Mouse (Mus musculus): ENCODE measurements at regions not wholly inside any gene's neighbourhood (a gene's known extent, or its start where the extent isn't known, plus 50 kb on each side); places are given as distances from the start of the nearest gene placed in this dataset.

- no peak for DNase-seq
Measured at GRCm38 (mm10) chrX:140164859-140165258, 102.2 kb downstream of the Pih1h3b start.

- DNase-seq = no peak
Measured at GRCm38 (mm10) chrX:140165966-140166365, 103.3 kb downstream of the Pih1h3b start.

DNA sequence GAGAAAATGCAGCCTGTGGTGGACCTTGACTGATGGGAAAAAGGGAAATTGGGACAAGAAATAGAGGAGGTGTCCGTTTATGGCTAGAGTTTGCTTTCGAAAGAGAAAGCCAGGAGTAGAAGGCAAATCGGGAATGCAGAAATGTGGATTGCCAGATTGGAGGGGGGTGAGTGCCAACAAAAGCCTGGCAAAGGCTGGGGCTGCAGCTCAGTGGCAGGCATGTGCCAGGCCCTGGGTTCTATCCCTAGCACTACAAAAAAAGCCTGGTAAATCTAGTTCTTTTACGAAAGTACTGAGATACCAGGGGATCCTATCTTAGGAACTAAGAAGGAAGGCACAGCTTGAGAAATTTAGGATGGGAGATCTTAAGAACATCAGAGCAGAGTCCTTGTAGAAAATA is 117.2 kb downstream of the Pih1h3b start:
- DNase-seq = peak; percentile 36 to 59

DNA sequence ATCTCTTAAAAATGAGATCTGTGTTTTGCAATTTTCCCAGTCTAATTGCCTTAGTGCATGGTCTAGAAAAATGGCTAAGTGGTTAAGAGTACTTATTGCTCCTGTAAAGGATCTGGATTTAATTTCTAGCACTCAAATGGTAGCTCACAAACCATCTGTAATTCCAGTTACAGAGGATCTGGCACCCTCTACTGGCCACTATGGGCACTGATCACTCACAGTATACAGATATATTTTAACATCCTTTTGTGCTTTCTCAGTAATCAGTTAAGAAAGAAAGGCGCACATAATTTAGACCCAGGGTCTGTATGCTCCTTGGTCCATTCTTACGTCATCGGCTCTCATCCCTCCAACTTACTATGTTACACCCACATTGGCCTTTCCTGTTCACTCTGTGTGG is 120.3 kb downstream of the Pih1h3b start:
- no peak for DNase-seq

GRCm38 (mm10) chrX:140203676-140204075 is 138.4 kb upstream of the Frmpd3 start:
- DNase-seq = no peak

- no peak for DNase-seq
Measured at GRCm38 (mm10) chrX:140208791-140209190, 133.3 kb upstream of the Frmpd3 start.

DNA sequence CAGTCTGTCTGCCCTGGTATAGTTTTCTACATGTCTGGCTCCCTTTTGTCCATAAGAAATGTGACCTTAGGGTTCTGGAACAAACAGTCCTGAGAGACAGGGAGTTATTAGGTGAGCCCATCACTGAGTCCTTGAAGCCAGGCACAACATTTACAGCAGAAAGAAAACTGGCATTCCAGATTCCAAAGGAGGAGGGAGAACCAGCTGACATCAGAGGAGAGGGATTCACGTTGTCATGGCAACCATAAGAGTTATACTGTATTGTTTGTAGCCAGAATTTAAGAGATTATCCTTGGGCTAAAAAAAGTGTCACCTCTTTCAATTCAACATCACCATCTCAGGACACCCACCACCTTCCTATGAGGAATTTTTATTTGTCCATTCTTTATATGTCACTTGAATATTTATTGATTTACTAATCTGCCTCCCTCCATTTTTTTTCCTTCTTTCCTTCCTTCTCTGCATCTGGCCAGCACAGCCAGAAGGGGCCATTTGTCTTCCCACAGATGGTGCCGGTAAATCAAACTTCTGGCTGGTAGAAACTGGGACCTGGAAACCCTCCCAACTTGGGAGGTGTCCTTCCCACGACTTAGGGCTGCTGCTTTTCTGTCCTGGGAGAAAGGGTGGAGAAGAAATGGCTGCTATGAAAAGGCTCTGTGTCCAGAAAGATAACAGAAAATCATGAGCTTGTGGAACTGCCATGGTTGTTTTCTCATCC is 129.3 kb upstream of the Frmpd3 start:
- DNase-seq = no peak

- DNase-seq = peak; percentile 45 to 69
Measured at GRCm38 (mm10) chrX:140214198-140214849, 127.7 kb upstream of the Frmpd3 start.

- peak in 1 of 2 experiments; percentile 38 for DNase-seq
Measured at GRCm38 (mm10) chrX:140255790-140256189, 86.3 kb upstream of the Frmpd3 start.

GRCm38 (mm10) chrX:140269742-140270457 is 72.2 kb upstream of the Frmpd3 start:
- DNase-seq = peak; percentile 31 to 59

- peak; percentile 26 for DNase-seq
Measured at GRCm38 (mm10) chrX:140277327-140277947, 64.6 kb upstream of the Frmpd3 start.

GRCm38 (mm10) chrX:140277978-140278729 is 63.9 kb upstream of the Frmpd3 start:
- DNase-seq = peak in 1 of 2 experiments; percentile 14

- peak; percentile 33 to 72 for DNase-seq
Measured at GRCm38 (mm10) chrX:140279266-140279665, 62.8 kb upstream of the Frmpd3 start.

DNA sequence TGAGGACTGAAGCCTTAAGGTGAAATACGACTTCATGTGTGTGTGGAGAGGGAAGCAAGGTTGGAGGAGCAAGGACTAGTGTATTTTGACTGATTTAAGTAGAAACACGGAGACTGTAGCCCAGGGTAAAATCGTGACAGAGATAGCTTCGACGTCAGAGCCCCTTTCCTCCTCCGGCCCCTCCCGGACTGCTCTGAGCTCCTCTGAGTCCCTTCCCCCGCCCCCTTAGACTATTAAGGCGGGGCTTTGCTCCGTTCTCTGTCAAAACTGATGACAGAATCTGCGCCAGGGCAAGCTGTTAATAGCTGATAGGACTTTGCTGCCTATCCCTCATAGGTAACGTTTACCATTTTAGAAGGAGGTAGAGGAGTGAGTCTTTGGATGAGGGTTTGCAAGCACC is 62.0 kb upstream of the Frmpd3 start:
- DNase-seq = peak in 1 of 2 experiments; percentile 27
